Mouse (Mus musculus) layer of hippocampus, adult 8-10 months (tissue): Measurements from ENCODE around the gene Chadl. TPM values are rescaled to one million over a fixed set of nuclear protein-coding genes. Genes with fewer than 3 reads are reported as not detected.

ENCODE experiments used
- total RNA-seq, 4 experiments: library from RNA; stranded (reverse); gene quantifications; 2 replicates each; pipeline ENCODE4 v1.2.4; 2022

Gene Chadl
- total RNA-seq, 4 experiments from 2014 or later: 9.9 to 14.4 (median 10.6) TPM

Other genes starting within 250 kb of the Chadl start
- gene Rbx1, start 231.0 kb downstream of the Chadl start, total RNA-seq: 100 to 1,000 TPM; 129 to 138 (median 132) TPM
- 10 to 100 TPM; 64.5 to 80.0 (median 74.6) TPM for gene Ep300, start 111.9 kb downstream of the Chadl start, total RNA-seq
- 10 to 100 TPM; 40.6 to 47.3 (median 43.7) TPM for gene L3mbtl2, start 33.4 kb downstream of the Chadl start, total RNA-seq
- 100 to 1,000 TPM; 123 to 147 (median 135) TPM for gene Zc3h7b, start 47.8 kb upstream of the Chadl start, total RNA-seq
- 100 to 1,000 TPM; 157 to 176 (median 168) TPM for gene Rangap1, start 48.2 kb upstream of the Chadl start, total RNA-seq
- 100 to 1,000 TPM; 227 to 350 (median 284) TPM for gene Tef, start 105.1 kb upstream of the Chadl start, total RNA-seq
- 10 to 100 TPM; 24.8 to 39.6 (median 30.6) TPM for gene Tob2, start 161.5 kb upstream of the Chadl start, total RNA-seq
- 10 to 100 TPM; 35.7 to 44.3 (median 36.7) TPM for gene Phf5a, start 174.6 kb upstream of the Chadl start, total RNA-seq
- gene Aco2, start 175.0 kb upstream of the Chadl start, total RNA-seq: 100 to 1,000 TPM; 456 to 502 (median 473) TPM
- gene Polr3h, start 229.0 kb upstream of the Chadl start, total RNA-seq: 10 to 100 TPM; 39.5 to 50.1 (median 47.8) TPM
- 10 to 100 TPM; 63.2 to 67.4 (median 65.9) TPM for gene Csdc2, start 239.5 kb upstream of the Chadl start, total RNA-seq